Comparison of ENCODE assay signal across 1 mouse cellular context in genomic region chr11:78421201-78422009, GRCm38 (mm10).
TF ChIP-seq lines count a peak whose summit lies in the region.

No protein-coding gene starts in this region.

TF ChIP-seq in MEL, 35 proteins besides CTCF, POLR2A, EP300 and RAD21 (continued from another document):
- TF ChIP-seq RCOR1 (IDR thresholded peaks at IDR 0.05; ENCODE audit: low read depth, low read length) (no peak), SMC3 (IDR thresholded peaks at IDR 0.05; ENCODE audit: low read depth, low read length) (no peak), CHD2 (IDR thresholded peaks at IDR 0.05; ENCODE audit: low read length) (no peak)
TF ChIP-seq in MEL: peak in this region for 1.
